Mouse (Mus musculus) limb, embryonic 12.5 days (tissue): ENCODE measurements at regions not wholly inside any gene's neighbourhood (a gene's known extent, or its start where the extent isn't known, plus 50 kb on each side); places are given as distances from the start of the nearest gene placed in this dataset.

ENCODE experiments used
- ATAC-seq: fragments of 200-750 bp; cut with Nextera tagmentation; 2 replicates; pipeline ENCODE4 v1.8.0; 2017; ENCODE audit warnings: low read depth, moderate TSS enrichment; ENCODE audit not compliant: insufficient number of reproducible peaks, insufficient read depth, low FRiP score, low TSS enrichment
- H3K27ac ChIP-seq: fragments of 300-500 bp; sonication (generic); 2 replicates; pipeline ENCODE4 v1.5.1; 2016; ENCODE audit warnings: mild to moderate bottlenecking, moderate library complexity
- H3K27me3 ChIP-seq: fragments of 300-500 bp; sonication (generic); 2 replicates; pipeline ENCODE4 v1.6.1; 2016; ENCODE audit warnings: mild to moderate bottlenecking, moderate library complexity
- H3K36me3 ChIP-seq: fragments of 300-500 bp; sonication (generic); 2 replicates; pipeline ENCODE4 v1.6.1; 2016; ENCODE audit warnings: mild to moderate bottlenecking, moderate library complexity
- H3K4me1 ChIP-seq: fragments of 300-500 bp; sonication (generic); replicated peaks from 2 replicates; pipeline ENCODE4 v1.6.1; 2016
- H3K4me2 ChIP-seq: fragments of 300-500 bp; sonication (generic); 2 replicates; pipeline ENCODE4 v1.6.1; 2016; ENCODE audit warnings: mild to moderate bottlenecking, moderate library complexity
- H3K4me3 ChIP-seq: fragments of 300-500 bp; sonication (generic); replicated peaks from 2 replicates; pipeline ENCODE4 v1.5.1; 2016; ENCODE audit warnings: mild to moderate bottlenecking
- H3K9ac ChIP-seq: fragments of 300-500 bp; sonication (generic); replicated peaks from 2 replicates; pipeline ENCODE4 v1.6.1; 2016; ENCODE audit warnings: mild to moderate bottlenecking, moderate library complexity
- H3K9me3 ChIP-seq: fragments of 300-500 bp; sonication (generic); 2 replicates; pipeline ENCODE4 v1.6.1; 2016; ENCODE audit warnings: mild to moderate bottlenecking, moderate library complexity
- WGBS: fragments of 180-500 bp; shearing (Covaris S2); methylation state at CpG from one replicate; pipeline ENCODE4 v1.1.7; 2016; 5-methylcytosine and 5-hydroxymethylcytosine counted together

- Histone ChIP-seq H3K9me3 (no peaks in the 10 kb centered on the region), H3K27me3 (no peaks in the 10 kb centered on the region), H3K4me3 (no peak overlapping the region), H3K4me1 (peaks cover 7% of the 10 kb centered on the region; the same call in 1 of the 2 replicates), H3K4me2 (no peak overlapping the region), H3K27ac (no peak overlapping the region), H3K36me3 (no peaks in the 10 kb centered on the region), H3K9ac (no peak overlapping the region)
- no peak for ATAC-seq
- 86% methylated on average over 1 of the region's 1 CpGs for WGBS
Measured at GRCm38 (mm10) chr9:51636559-51637127, 128.5 kb upstream of the Arhgap20 start.

GRCm38 (mm10) chr9:51637131-51637920, 127.8 kb upstream of the Arhgap20 start:
- WGBS = 41% methylated on average over 6 of the region's 6 CpGs

GRCm38 (mm10) chr9:51641706-51642105, 123.4 kb upstream of the Arhgap20 start:
- Histone ChIP-seq H3K9ac (no peak overlapping the region), H3K4me1 (peaks cover 7% of the 10 kb centered on the region; the same call in 1 of the 2 replicates), H3K36me3 (no peaks in the 10 kb centered on the region), H3K27me3 (no peaks in the 10 kb centered on the region), H3K4me2 (no peak overlapping the region), H3K4me3 (no peak overlapping the region), H3K9me3 (no peaks in the 10 kb centered on the region), H3K27ac (no peak overlapping the region)
- ATAC-seq = no peak
- 84% methylated on average over 4 of the region's 4 CpGs for WGBS

More at GRCm38 (mm10) chr9:51637131-51637920, 127.8 kb upstream of the Arhgap20 start:
- H3K9me3 ChIP-seq = no peaks in the 10 kb centered on the region
- no peaks in the 10 kb centered on the region for H3K36me3 ChIP-seq
- no peak overlapping the region for H3K27ac ChIP-seq
- no peak overlapping the region for H3K4me3 ChIP-seq
- ATAC-seq = no peak
- no peaks in the 10 kb centered on the region for H3K27me3 ChIP-seq
- H3K4me2 ChIP-seq = no peak overlapping the region
- H3K9ac ChIP-seq = no peak overlapping the region
- H3K4me1 ChIP-seq = peaks cover 7% of the 10 kb centered on the region; the same call in 1 of the 2 replicates

- WGBS = 76% methylated on average over 1 of the region's 1 CpGs
- H3K4me3 ChIP-seq = no peak overlapping the region
- H3K4me2 ChIP-seq = no peak overlapping the region
- H3K9ac ChIP-seq = no peak overlapping the region
- H3K36me3 ChIP-seq = no peaks in the 10 kb centered on the region
- H3K27ac ChIP-seq = no peak overlapping the region
- H3K9me3 ChIP-seq = no peaks in the 10 kb centered on the region
- ATAC-seq = no peak
- H3K4me1 ChIP-seq = no peaks in the 10 kb centered on the region
- no peaks in the 10 kb centered on the region for H3K27me3 ChIP-seq
Measured at GRCm38 (mm10) chr9:51645426-51645825, 119.7 kb upstream of the Arhgap20 start.

GRCm38 (mm10) chr9:51653376-51654292, 111.5 kb upstream of the Arhgap20 start:
- H3K4me3 ChIP-seq = no peak overlapping the region
- no peak overlapping the region for H3K4me2 ChIP-seq
- 65% methylated on average over 4 of the region's 4 CpGs for WGBS
- ATAC-seq = no peak
- no peaks in the 10 kb centered on the region for H3K9me3 ChIP-seq
- 0 out of 2 replicates have a peak, but pooled peaks cover 8% of the 10 kb centered on the region for H3K4me1 ChIP-seq
- H3K27me3 ChIP-seq = no peaks in the 10 kb centered on the region
- H3K36me3 ChIP-seq = no peaks in the 10 kb centered on the region
- H3K9ac ChIP-seq = no peak overlapping the region
- no peak overlapping the region for H3K27ac ChIP-seq

GRCm38 (mm10) chr9:51654645-51655044, 110.5 kb upstream of the Arhgap20 start:
- H3K4me3 ChIP-seq = no peak overlapping the region
- no peak overlapping the region for H3K9ac ChIP-seq
- ATAC-seq = no peak
- no peaks in the 10 kb centered on the region for H3K36me3 ChIP-seq
- no peak overlapping the region for H3K27ac ChIP-seq
- no peaks in the 10 kb centered on the region for H3K27me3 ChIP-seq
- H3K4me2 ChIP-seq = no peak overlapping the region
- H3K9me3 ChIP-seq = no peaks in the 10 kb centered on the region
- 0 out of 2 replicates have a peak, but pooled peaks cover 8% of the 10 kb centered on the region for H3K4me1 ChIP-seq
- 87% methylated on average over 1 of the region's 1 CpGs for WGBS

- Histone ChIP-seq H3K9me3 (no peaks in the 10 kb centered on the region), H3K9ac (no peak overlapping the region), H3K27me3 (no peaks in the 10 kb centered on the region), H3K4me1 (0 out of 2 replicates have a peak, but pooled peaks cover 8% of the 10 kb centered on the region), H3K27ac (no peak overlapping the region), H3K36me3 (no peaks in the 10 kb centered on the region), H3K4me2 (no peak overlapping the region), H3K4me3 (no peak overlapping the region)
- ATAC-seq = no peak
- WGBS = 82% methylated on average over 1 of the region's 1 CpGs
Measured at GRCm38 (mm10) chr9:51657796-51658195, 107.3 kb upstream of the Arhgap20 start.

GRCm38 (mm10) chr9:51660908-51661874, 103.9 kb upstream of the Arhgap20 start:
- 66% methylated on average over 7 of the region's 7 CpGs for WGBS

GRCm38 (mm10) chr9:51661911-51662310, 103.2 kb upstream of the Arhgap20 start:
- peaks cover 13% of the 10 kb centered on the region; the same call in 1 of the 2 replicates for H3K4me1 ChIP-seq
- no peak for ATAC-seq
- H3K9ac ChIP-seq = no peak overlapping the region
- H3K4me3 ChIP-seq = no peak overlapping the region
- no peak overlapping the region for H3K4me2 ChIP-seq
- H3K27me3 ChIP-seq = no peaks in the 10 kb centered on the region
- WGBS = 94% methylated on average over 2 of the region's 2 CpGs
- no peak overlapping the region for H3K27ac ChIP-seq
- H3K9me3 ChIP-seq = no peaks in the 10 kb centered on the region
- H3K36me3 ChIP-seq = no peaks in the 10 kb centered on the region

More at GRCm38 (mm10) chr9:51660908-51661874, 103.9 kb upstream of the Arhgap20 start:
- Histone ChIP-seq H3K4me3 (no peak overlapping the region), H3K27ac (no peak overlapping the region), H3K9ac (no peak overlapping the region), H3K4me1 (peaks cover 13% of the 10 kb centered on the region; the same call in 1 of the 2 replicates), H3K36me3 (no peaks in the 10 kb centered on the region), H3K4me2 (no peak overlapping the region), H3K9me3 (no peaks in the 10 kb centered on the region), H3K27me3 (no peaks in the 10 kb centered on the region)
- no peak for ATAC-seq

- ATAC-seq = peak; percentile 68; the same call in 1 of the 2 replicates
- Histone ChIP-seq H3K36me3 (no peaks in the 10 kb centered on the region), H3K27me3 (no peaks in the 10 kb centered on the region), H3K4me3 (no peak overlapping the region), H3K9ac (no peak overlapping the region), H3K4me2 (no peak overlapping the region), H3K4me1 (peaks cover 13% of the 10 kb centered on the region; the same call in 1 of the 2 replicates), H3K9me3 (no peaks in the 10 kb centered on the region), H3K27ac (no peak overlapping the region)
- WGBS = 26% methylated on average over 1 of the region's 1 CpGs
Measured at GRCm38 (mm10) chr9:51664353-51664752, 100.8 kb upstream of the Arhgap20 start.
